Mouse (Mus musculus): ENCODE results near the gene Pwwp2b.

Gene Pwwp2b

GRCm38 (mm10) chr7:139247881-139248614, at the start of gene Pwwp2b:
Pwwp2b (plus strand) TSS chr7:139248482.
- DNase-seq (ENCODE audit: low read depth): peak; percentile 80

- DNase-seq (ENCODE audit: low read depth): no peak
These were observed 48.2 kb upstream of the Pwwp2b start for GRCm38 (mm10) chr7:139200108-139200507.

GRCm38 (mm10) chr7:139201209-139201608, 47.1 kb upstream of the Pwwp2b start:
- no peak for DNase-seq (ENCODE audit: low read depth)

GRCm38 (mm10) chr7:139208023-139208772, 40.1 kb upstream of the Pwwp2b start:
- DNase-seq (ENCODE audit: low read depth): peak; percentile 85

GRCm38 (mm10) chr7:139208773-139209095, 39.5 kb upstream of the Pwwp2b start:
- no peak for DNase-seq (ENCODE audit: low read depth)

- no peak for DNase-seq (ENCODE audit: low read depth)
These were observed 36.5 kb upstream of the Pwwp2b start for GRCm38 (mm10) chr7:139211761-139212160.

GRCm38 (mm10) chr7:139212754-139213745, 35.2 kb upstream of the Pwwp2b start, which contains the start of the genes Lrrc27 and Stk32c:
Lrrc27 (plus strand) TSS chr7:139212988.
Stk32c (minus strand) TSS chr7:139213307.
- peak; percentile 99 for DNase-seq (ENCODE audit: low read depth)

GRCm38 (mm10) chr7:139213751-139214150, 34.5 kb upstream of the Pwwp2b start:
- no peak for DNase-seq (ENCODE audit: low read depth)

GRCm38 (mm10) chr7:139214160-139214559, 34.1 kb upstream of the Pwwp2b start:
- peak; percentile 30 for DNase-seq (ENCODE audit: low read depth)

GRCm38 (mm10) chr7:139214596-139215340, 33.5 kb upstream of the Pwwp2b start:
- DNase-seq (ENCODE audit: low read depth): no peak

GRCm38 (mm10) chr7:139215516-139215915, 32.8 kb upstream of the Pwwp2b start:
- DNase-seq (ENCODE audit: low read depth): no peak

- DNase-seq (ENCODE audit: low read depth): no peak
These were observed 32.3 kb upstream of the Pwwp2b start for GRCm38 (mm10) chr7:139215946-139216345.

GRCm38 (mm10) chr7:139216464-139216863, 31.8 kb upstream of the Pwwp2b start:
- no peak for DNase-seq (ENCODE audit: low read depth)

- DNase-seq (ENCODE audit: low read depth): no peak
These were observed 31.2 kb upstream of the Pwwp2b start for GRCm38 (mm10) chr7:139217046-139217445.

GRCm38 (mm10) chr7:139218641-139219415, 29.5 kb upstream of the Pwwp2b start:
- DNase-seq (ENCODE audit: low read depth): no peak

GRCm38 (mm10) chr7:139219486-139219885, 28.8 kb upstream of the Pwwp2b start:
- no peak for DNase-seq (ENCODE audit: low read depth)

GRCm38 (mm10) chr7:139220303-139220702, 28.0 kb upstream of the Pwwp2b start:
- no peak for DNase-seq (ENCODE audit: low read depth)

GRCm38 (mm10) chr7:139221072-139221471, 27.2 kb upstream of the Pwwp2b start:
- DNase-seq (ENCODE audit: low read depth): no peak

GRCm38 (mm10) chr7:139221856-139222255, 26.4 kb upstream of the Pwwp2b start:
- no peak for DNase-seq (ENCODE audit: low read depth)

- no peak for DNase-seq (ENCODE audit: low read depth)
These were observed 25.9 kb upstream of the Pwwp2b start for GRCm38 (mm10) chr7:139222341-139222740.

GRCm38 (mm10) chr7:139224070-139224469, 24.2 kb upstream of the Pwwp2b start:
- DNase-seq (ENCODE audit: low read depth): peak; percentile 22

Measured in naive thymus-derived CD4-positive, alpha-beta T cell, adult 2 months (primary cell).